Mouse (Mus musculus) olfactory bulb, adult 2 months (tissue): ENCODE results near the gene Rbbp4.

Experiments
- CTCF ChIP-seq: fragments of 200-500 bp; IDR thresholded peaks from 2 replicates; pipeline ENCODE4 v1.5.1; 2012; ENCODE audit warnings: low read depth, mild to moderate bottlenecking, low read length, moderate library complexity; ENCODE audit not compliant: insufficient read depth
- POLR2A ChIP-seq: fragments of 200-500 bp; IDR thresholded peaks from 2 replicates; pipeline ENCODE4 v1.6.1; 2012; ENCODE audit warnings: mild to moderate bottlenecking, low read depth, low read length, moderate library complexity; ENCODE audit not compliant: insufficient read depth

DNA sequence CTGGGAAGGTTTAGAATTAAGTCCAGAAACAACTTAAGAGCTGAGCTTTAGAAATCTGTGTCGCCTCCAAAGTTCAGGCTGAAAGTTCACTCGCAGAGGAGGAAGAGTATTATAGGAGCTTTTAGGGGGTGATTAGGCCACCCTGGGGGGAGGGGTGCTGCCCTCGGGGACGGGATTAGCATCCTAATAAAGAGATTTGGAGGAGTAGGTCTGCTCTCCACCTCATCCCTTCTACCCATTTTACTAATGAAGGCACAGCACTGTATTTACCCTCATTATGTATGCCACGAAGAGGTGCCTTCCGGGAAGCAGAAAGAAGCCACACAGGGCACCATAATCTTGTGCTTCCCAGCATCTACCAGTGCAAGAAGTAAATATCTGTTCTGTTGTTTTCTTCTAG lies 39.8 kb upstream of the Rbbp4 start:
- TF ChIP-seq CTCF (no peak), POLR2A (no peak)
